Mouse (Mus musculus) stomach, postnatal 0 days (tissue): ENCODE data around the gene Tcerg1l. TPM values are rescaled to one million over a fixed set of nuclear protein-coding genes. Genes with fewer than 3 reads are reported as not detected.

ENCODE experiments used
- ATAC-seq: fragments of 200-750 bp; cut with Nextera tagmentation; 2 replicates; pipeline ENCODE4 v1.8.0; 2017; ENCODE audit not compliant: low FRiP score, low TSS enrichment
- DNase-seq: peaks from one replicate; pipeline ENCODE4 v3.0.0-alpha.2; 2016; ENCODE audit warnings: low spot score
- H3K27ac ChIP-seq: fragments of 300-500 bp; sonication (generic); replicated peaks from 2 replicates; pipeline ENCODE4 v1.5.1; 2014; ENCODE audit warnings: mild to moderate bottlenecking, control low read depth
- H3K27me3 ChIP-seq: fragments of 300-500 bp; sonication (generic); 2 replicates; pipeline ENCODE4 v1.6.1; 2014; ENCODE audit warnings: low read length; ENCODE audit not compliant: control insufficient read depth, insufficient read depth
- H3K36me3 ChIP-seq: fragments of 300-500 bp; sonication (generic); 2 replicates; pipeline ENCODE4 v1.6.1; 2014; ENCODE audit warnings: low read length, mixed read lengths; ENCODE audit not compliant: control insufficient read depth, insufficient read depth
- H3K4me1 ChIP-seq: fragments of 300-500 bp; sonication (generic); replicated peaks from 2 replicates; pipeline ENCODE4 v1.6.1; 2014; ENCODE audit warnings: antibody characterized with exemption; ENCODE audit not compliant: control insufficient read depth, insufficient read depth
- H3K4me2 ChIP-seq: fragments of 300-500 bp; sonication (generic); replicated peaks from 2 replicates; pipeline ENCODE4 v1.6.1; 2014; ENCODE audit warnings: low read depth, mild to moderate bottlenecking, control low read depth, moderate library complexity
- H3K4me3 ChIP-seq: fragments of 300-500 bp; sonication (generic); 2 replicates; pipeline ENCODE4 v1.5.1; 2014; ENCODE audit warnings: low read depth, low read length, control low read depth
- H3K9ac ChIP-seq: fragments of 300-500 bp; sonication (generic); 2 replicates; pipeline ENCODE4 v1.6.1; 2014; ENCODE audit warnings: mild to moderate bottlenecking, low read length, control low read depth, mixed read lengths
- H3K9me3 ChIP-seq: fragments of 300-500 bp; sonication (generic); 2 replicates; pipeline ENCODE4 v1.6.1; 2016; ENCODE audit warnings: low read length; ENCODE audit not compliant: control insufficient read depth
- CTCF ChIP-seq: IDR thresholded peaks from 2 replicates; pipeline ENCODE4 v1.5.1; 2016; ENCODE audit warnings: antibody characterized with exemption, low read depth, mild to moderate bottlenecking, moderate library complexity
- EP300 ChIP-seq: optimal IDR thresholded peaks from 2 replicates; pipeline ENCODE3; 2016; ENCODE audit warnings: antibody characterized with exemption
- WGBS: fragments of 180-500 bp; shearing (Covaris S2); extraction: QIAGEN DNeasy Blood & Tissue Kit; methylation state at CpG from one replicate; pipeline ENCODE4 v1.1.7; 2014; 5-methylcytosine and 5-hydroxymethylcytosine counted together
- polyA plus RNA-seq: library from polyadenylated mRNA; unstranded; fragments of >200 nt; fragmentation: Nextera tagmentation; extraction: Ambion mirVana; gene quantifications from 2 replicates; pipeline ENCODE4 v1.2.1, GENCODE M21; 2015

Gene Tcerg1l
- polyA plus RNA-seq, 1 experiment from 2014 or later = 0.19 TPM

- WGBS = 39% methylated on average over 7 of the region's 7 CpGs
- ATAC-seq = peak; percentile 77
- Histone ChIP-seq H3K4me3 (no peak overlapping the region), H3K4me1 (0 out of 2 replicates have a peak, but pooled peaks cover 2% of the 10 kb centered on the region), H3K27me3 (no peaks in the 10 kb centered on the region), H3K27ac (no peak overlapping the region), H3K4me2 (no peak overlapping the region), H3K36me3 (no peaks in the 10 kb centered on the region), H3K9me3 (no peaks in the 10 kb centered on the region), H3K9ac (no peak overlapping the region)
- no peak for TF ChIP-seq CTCF
- peak; percentile 63 for DNase-seq
Measured at GRCm38 (mm10) chr7:138375573-138375972, 22.0 kb downstream of the Tcerg1l start.

GRCm38 (mm10) chr7:138374376-138374775, 23.2 kb downstream of the Tcerg1l start:
- Histone ChIP-seq H3K27ac (no peak overlapping the region), H3K4me1 (0 out of 2 replicates have a peak, but pooled peaks cover 2% of the 10 kb centered on the region), H3K9ac (no peak overlapping the region), H3K4me3 (no peak overlapping the region), H3K4me2 (no peak overlapping the region), H3K36me3 (no peaks in the 10 kb centered on the region), H3K27me3 (no peaks in the 10 kb centered on the region), H3K9me3 (no peaks in the 10 kb centered on the region)
- DNase-seq (no peak), ATAC-seq (no peak)
- 35% methylated on average over 7 of the region's 7 CpGs for WGBS
- no peak for TF ChIP-seq CTCF
- no peak for TF ChIP-seq EP300

- TF ChIP-seq EP300 (no peak), CTCF (no peak)
- no peak overlapping the region for H3K4me3 ChIP-seq
- DNase-seq = no peak
- no peak overlapping the region for H3K9ac ChIP-seq
- no peak overlapping the region for H3K27ac ChIP-seq
- no peak for ATAC-seq
- 0 out of 2 replicates have a peak, but pooled peaks cover 2% of the 10 kb centered on the region for H3K4me1 ChIP-seq
- no peaks in the 10 kb centered on the region for H3K36me3 ChIP-seq
- H3K27me3 ChIP-seq = no peaks in the 10 kb centered on the region
- no peaks in the 10 kb centered on the region for H3K9me3 ChIP-seq
- WGBS = 70% methylated on average over 5 of the region's 5 CpGs
- no peak overlapping the region for H3K4me2 ChIP-seq
Measured at GRCm38 (mm10) chr7:138373530-138373929, 24.0 kb downstream of the Tcerg1l start.

- no peaks in the 10 kb centered on the region for H3K9me3 ChIP-seq
- TF ChIP-seq EP300 = no peak
- TF ChIP-seq CTCF = no peak
- H3K27ac ChIP-seq = no peak overlapping the region
- DNase-seq = no peak
- no peaks in the 10 kb centered on the region for H3K4me1 ChIP-seq
- 51% methylated on average over 7 of the region's 7 CpGs for WGBS
- no peak for ATAC-seq
- H3K4me3 ChIP-seq = no peak overlapping the region
- no peaks in the 10 kb centered on the region for H3K27me3 ChIP-seq
- H3K9ac ChIP-seq = no peak overlapping the region
- no peak overlapping the region for H3K4me2 ChIP-seq
- H3K36me3 ChIP-seq = no peaks in the 10 kb centered on the region
Measured at GRCm38 (mm10) chr7:138367570-138367969, 30.0 kb downstream of the Tcerg1l start.

GRCm38 (mm10) chr7:138365519-138365918, 32.0 kb downstream of the Tcerg1l start:
- 49% methylated on average over 8 of the region's 8 CpGs for WGBS
- ATAC-seq (no peak), DNase-seq (no peak)
- Histone ChIP-seq H3K9ac (no peak overlapping the region), H3K27ac (no peak overlapping the region), H3K4me2 (no peak overlapping the region), H3K4me3 (no peak overlapping the region), H3K9me3 (no peaks in the 10 kb centered on the region), H3K36me3 (no peaks in the 10 kb centered on the region), H3K27me3 (no peaks in the 10 kb centered on the region), H3K4me1 (no peaks in the 10 kb centered on the region)
- TF ChIP-seq CTCF = no peak
- TF ChIP-seq EP300 = no peak

GRCm38 (mm10) chr7:138357475-138357874, 40.1 kb downstream of the Tcerg1l start:
- H3K27me3 ChIP-seq = no peaks in the 10 kb centered on the region
- no peak overlapping the region for H3K4me3 ChIP-seq
- TF ChIP-seq CTCF (no peak), EP300 (no peak)
- H3K27ac ChIP-seq = no peak overlapping the region
- H3K9me3 ChIP-seq = no peaks in the 10 kb centered on the region
- WGBS = 64% methylated on average over 8 of the region's 8 CpGs
- H3K9ac ChIP-seq = no peak overlapping the region
- ATAC-seq = no peak
- no peaks in the 10 kb centered on the region for H3K4me1 ChIP-seq
- no peak for DNase-seq
- H3K36me3 ChIP-seq = no peaks in the 10 kb centered on the region
- no peak overlapping the region for H3K4me2 ChIP-seq
